Mouse (Mus musculus): ENCODE measurements around the gene Pcp2.

Gene Pcp2

GRCm38 (mm10) chr8:3655526-3655925, 30.2 kb upstream of the Pcp2 start, which contains the start of gene Retn:
Gene Retn, plus strand, starts transcription at chr8:3655770.
- Histone ChIP-seq H3K36me3 (ENCODE audit: insufficient read depth, low read length) (no peaks in the 10 kb centered on the region), H3K4me3 (replicated peaks; ENCODE audit: low read length) (no peak within 1 kb of the TSS), H3K27me3 (ENCODE audit: insufficient read depth, low read length) (no peaks in the 10 kb centered on the region), H3K9me3 (ENCODE audit: low read length) (no peaks in the 10 kb centered on the region), H3K4me1 (replicated peaks; ENCODE audit: low read depth, low read length) (peaks cover 34% of the 10 kb centered on the region)
- no peak for TF ChIP-seq CTCF (conservative IDR thresholded peaks at IDR 0.05; ENCODE audit: low read length)
- TF ChIP-seq NANOG (IDR thresholded peaks at IDR 0.05; ENCODE audit: borderline replicate concordance, low read length) = no peak
- no peak for TF ChIP-seq POU5F1 (IDR thresholded peaks at IDR 0.05; ENCODE audit: borderline replicate concordance, low read length)

GRCm38 (mm10) chr8:3654726-3655508, 29.6 kb upstream of the Pcp2 start:
- TF ChIP-seq POU5F1 (IDR thresholded peaks at IDR 0.05; ENCODE audit: borderline replicate concordance, low read length) (no peak), CTCF (conservative IDR thresholded peaks at IDR 0.05; ENCODE audit: low read length) (no peak), NANOG (IDR thresholded peaks at IDR 0.05; ENCODE audit: borderline replicate concordance, low read length) (no peak)
- Histone ChIP-seq H3K4me3 (replicated peaks; ENCODE audit: low read length) (no peak overlapping the region), H3K36me3 (ENCODE audit: insufficient read depth, low read length) (no peaks in the 10 kb centered on the region), H3K9me3 (ENCODE audit: low read length) (no peaks in the 10 kb centered on the region), H3K4me1 (replicated peaks; ENCODE audit: low read depth, low read length) (peaks cover 34% of the 10 kb centered on the region), H3K27me3 (ENCODE audit: insufficient read depth, low read length) (no peaks in the 10 kb centered on the region)

GRCm38 (mm10) chr8:3652845-3653244, 27.5 kb upstream of the Pcp2 start:
- TF ChIP-seq CTCF (conservative IDR thresholded peaks at IDR 0.05; ENCODE audit: low read length) (no peak), POU5F1 (IDR thresholded peaks at IDR 0.05; ENCODE audit: borderline replicate concordance, low read length) (no peak), NANOG (IDR thresholded peaks at IDR 0.05; ENCODE audit: borderline replicate concordance, low read length) (no peak)
- no peaks in the 10 kb centered on the region for H3K27me3 ChIP-seq (ENCODE audit: insufficient read depth, low read length)
- no peaks in the 10 kb centered on the region for H3K36me3 ChIP-seq (ENCODE audit: insufficient read depth, low read length)
- H3K4me3 ChIP-seq (replicated peaks; ENCODE audit: low read length) = no peak overlapping the region
- peaks cover 51% of the 10 kb centered on the region for H3K4me1 ChIP-seq (replicated peaks; ENCODE audit: low read depth, low read length)
- no peaks in the 10 kb centered on the region for H3K9me3 ChIP-seq (ENCODE audit: low read length)

GRCm38 (mm10) chr8:3648990-3649389, 23.6 kb upstream of the Pcp2 start:
- H3K9me3 ChIP-seq (ENCODE audit: low read length) = no peaks in the 10 kb centered on the region
- H3K27me3 ChIP-seq (ENCODE audit: insufficient read depth, low read length) = no peaks in the 10 kb centered on the region
- H3K36me3 ChIP-seq (ENCODE audit: insufficient read depth, low read length) = no peaks in the 10 kb centered on the region
- no peak overlapping the region for H3K4me3 ChIP-seq (replicated peaks; ENCODE audit: low read length)
- no peak for TF ChIP-seq POU5F1 (IDR thresholded peaks at IDR 0.05; ENCODE audit: borderline replicate concordance, low read length)
- no peak for TF ChIP-seq CTCF (conservative IDR thresholded peaks at IDR 0.05; ENCODE audit: low read length)
- no peak for TF ChIP-seq NANOG (IDR thresholded peaks at IDR 0.05; ENCODE audit: borderline replicate concordance, low read length)
- peaks cover 53% of the 10 kb centered on the region for H3K4me1 ChIP-seq (replicated peaks; ENCODE audit: low read depth, low read length)

GRCm38 (mm10) chr8:3648268-3648667, 22.9 kb upstream of the Pcp2 start:
- no peaks in the 10 kb centered on the region for H3K36me3 ChIP-seq (ENCODE audit: insufficient read depth, low read length)
- H3K27me3 ChIP-seq (ENCODE audit: insufficient read depth, low read length) = no peaks in the 10 kb centered on the region
- TF ChIP-seq CTCF (conservative IDR thresholded peaks at IDR 0.05; ENCODE audit: low read length) = no peak
- no peak for TF ChIP-seq NANOG (IDR thresholded peaks at IDR 0.05; ENCODE audit: borderline replicate concordance, low read length)
- TF ChIP-seq POU5F1 (IDR thresholded peaks at IDR 0.05; ENCODE audit: borderline replicate concordance, low read length) = no peak
- peaks cover 51% of the 10 kb centered on the region for H3K4me1 ChIP-seq (replicated peaks; ENCODE audit: low read depth, low read length)
- no peak overlapping the region for H3K4me3 ChIP-seq (replicated peaks; ENCODE audit: low read length)
- H3K9me3 ChIP-seq (ENCODE audit: low read length) = no peaks in the 10 kb centered on the region

- H3K4me3 ChIP-seq (replicated peaks; ENCODE audit: low read length) = no peak overlapping the region
- H3K9me3 ChIP-seq (ENCODE audit: low read length) = no peaks in the 10 kb centered on the region
- H3K4me1 ChIP-seq (replicated peaks; ENCODE audit: low read depth, low read length) = peaks cover 51% of the 10 kb centered on the region
- peaks cover 6% of the 10 kb centered on the region for H3K36me3 ChIP-seq (ENCODE audit: insufficient read depth, low read length)
- TF ChIP-seq NANOG (IDR thresholded peaks at IDR 0.05; ENCODE audit: borderline replicate concordance, low read length) (no peak), POU5F1 (IDR thresholded peaks at IDR 0.05; ENCODE audit: borderline replicate concordance, low read length) (no peak), CTCF (conservative IDR thresholded peaks at IDR 0.05; ENCODE audit: low read length) (no peak)
- no peaks in the 10 kb centered on the region for H3K27me3 ChIP-seq (ENCODE audit: insufficient read depth, low read length)
These were observed 22.2 kb upstream of the Pcp2 start for GRCm38 (mm10) chr8:3647561-3647960.

GRCm38 (mm10) chr8:3646824-3647531, 21.6 kb upstream of the Pcp2 start:
- Histone ChIP-seq H3K36me3 (ENCODE audit: insufficient read depth, low read length) (peaks cover 11% of the 10 kb centered on the region), H3K27me3 (ENCODE audit: insufficient read depth, low read length) (no peaks in the 10 kb centered on the region), H3K4me1 (replicated peaks; ENCODE audit: low read depth, low read length) (peaks cover 51% of the 10 kb centered on the region), H3K9me3 (ENCODE audit: low read length) (no peaks in the 10 kb centered on the region), H3K4me3 (replicated peaks; ENCODE audit: low read length) (no peak overlapping the region)
- TF ChIP-seq NANOG (IDR thresholded peaks at IDR 0.05; ENCODE audit: borderline replicate concordance, low read length) (no peak), CTCF (conservative IDR thresholded peaks at IDR 0.05; ENCODE audit: low read length) (no peak), POU5F1 (IDR thresholded peaks at IDR 0.05; ENCODE audit: borderline replicate concordance, low read length) (no peak)

- H3K4me1 ChIP-seq (replicated peaks; ENCODE audit: low read depth, low read length) = peaks cover 51% of the 10 kb centered on the region
- H3K27me3 ChIP-seq (ENCODE audit: insufficient read depth, low read length) = no peaks in the 10 kb centered on the region
- peak overlapping the region; percentile 41 for H3K4me3 ChIP-seq (replicated peaks; ENCODE audit: low read length)
- TF ChIP-seq NANOG (IDR thresholded peaks at IDR 0.05; ENCODE audit: borderline replicate concordance, low read length) (no peak), CTCF (conservative IDR thresholded peaks at IDR 0.05; ENCODE audit: low read length) (no peak), POU5F1 (IDR thresholded peaks at IDR 0.05; ENCODE audit: borderline replicate concordance, low read length) (no peak)
- H3K36me3 ChIP-seq (ENCODE audit: insufficient read depth, low read length) = peaks cover 23% of the 10 kb centered on the region
- H3K9me3 ChIP-seq (ENCODE audit: low read length) = no peaks in the 10 kb centered on the region
These were observed 20.5 kb upstream of the Pcp2 start for GRCm38 (mm10) chr8:3645804-3646203.

Measured in E14TG2a.4 (cell line).